Mouse (Mus musculus): ENCODE results near the gene Olfr67.

DNA sequence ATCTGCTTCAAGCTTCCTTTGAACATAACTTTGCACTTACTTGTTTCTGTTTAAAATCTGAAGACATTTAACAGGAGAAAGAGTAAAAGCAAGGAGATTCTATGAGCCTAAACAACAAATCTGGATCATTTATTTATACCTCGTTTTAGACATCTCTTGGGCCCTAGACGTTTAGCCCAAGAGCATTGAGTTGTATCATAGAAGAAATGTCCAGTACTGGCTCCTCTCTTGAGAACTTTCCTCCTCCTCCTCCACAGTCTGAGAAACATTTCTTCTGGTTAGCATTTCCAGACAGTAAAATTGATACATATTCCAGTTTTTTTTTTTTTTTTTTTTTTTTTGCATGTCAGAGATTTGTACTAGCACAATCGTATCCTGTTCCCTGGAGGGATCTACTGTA, at the start of gene Olfr67:
- no peak for TF ChIP-seq GATA1 (IDR thresholded peaks at IDR 0.05; ENCODE audit: low read length)
- TF ChIP-seq TAL1 (IDR thresholded peaks at IDR 0.05; ENCODE audit: low read length): no peak

Data from erythroblast, embryonic 14.5 days (primary cell).